Mouse (Mus musculus) heart, embryonic 12.5 days (tissue): ENCODE data around the gene Mad2l2. TPM values are rescaled to one million over a fixed set of nuclear protein-coding genes. Genes with fewer than 3 reads are reported as not detected.
"Not testable (repeated sequence)": the region's sequence is repeated elsewhere in the genome, so short reads cannot be mapped to it uniquely, and the experiment has no call there.

ENCODE experiments used
- ATAC-seq: fragments of 200-750 bp; cut with Nextera tagmentation; 2 replicates; pipeline ENCODE4 v1.8.0; 2017; ENCODE audit warnings: moderate TSS enrichment, moderate library complexity; ENCODE audit not compliant: insufficient number of reproducible peaks, low FRiP score
- H3K27ac ChIP-seq: fragments of 300-500 bp; sonication (generic); 2 replicates; pipeline ENCODE4 v1.5.1; 2016; ENCODE audit warnings: mild to moderate bottlenecking, moderate library complexity; ENCODE audit not compliant: poor library complexity, severe bottlenecking
- H3K27me3 ChIP-seq: fragments of 300-500 bp; sonication (generic); replicated peaks from 2 replicates; pipeline ENCODE4 v1.6.1; 2016; ENCODE audit warnings: mild to moderate bottlenecking, moderate library complexity
- H3K36me3 ChIP-seq: fragments of 300-500 bp; sonication (generic); 2 replicates; pipeline ENCODE4 v1.6.1; 2016; ENCODE audit warnings: mild to moderate bottlenecking, moderate library complexity
- H3K4me1 ChIP-seq: fragments of 300-500 bp; sonication (generic); replicated peaks from 2 replicates; pipeline ENCODE4 v1.6.1; 2016; ENCODE audit warnings: mild to moderate bottlenecking
- H3K4me2 ChIP-seq: fragments of 300-500 bp; sonication (generic); 2 replicates; pipeline ENCODE4 v1.6.1; 2016; ENCODE audit warnings: mild to moderate bottlenecking, moderate library complexity
- H3K4me3 ChIP-seq: fragments of 300-500 bp; sonication (generic); 2 replicates; pipeline ENCODE4 v1.5.1; 2016; ENCODE audit warnings: mild to moderate bottlenecking
- H3K9ac ChIP-seq: fragments of 300-500 bp; sonication (generic); 2 replicates; pipeline ENCODE4 v1.6.1; 2016; ENCODE audit warnings: mild to moderate bottlenecking, moderate library complexity
- H3K9me3 ChIP-seq: fragments of 300-500 bp; sonication (generic); replicated peaks from 2 replicates; pipeline ENCODE4 v1.6.1; 2016; ENCODE audit warnings: mild to moderate bottlenecking, moderate library complexity
- WGBS: fragments of 180-500 bp; shearing (Covaris S2); methylation state at CpG from one replicate; pipeline ENCODE4 v1.1.7; 2016; 5-methylcytosine and 5-hydroxymethylcytosine counted together
- polyA plus RNA-seq: library from polyadenylated mRNA; unstranded; fragments of >200 nt; fragmentation: Nextera tagmentation; extraction: Ambion mirVana; gene quantifications from 2 replicates; pipeline ENCODE4 v1.2.1, GENCODE M21; 2016

The Mad2l2 gene
- polyA plus RNA-seq, 1 experiment from 2014 or later, result 39.3 TPM

GRCm38 (mm10) chr4:148109215-148109614 is 21.0 kb upstream of the Mad2l2 start:
- ATAC-seq, result 0 out of 2 replicates have a peak, but pooled peaks have one; percentile 10
- Histone ChIP-seq H3K9me3 (no peaks in the 10 kb centered on the region), H3K27me3 (0 out of 2 replicates have a peak, but pooled peaks cover 15% of the 10 kb centered on the region), H3K27ac (no peak overlapping the region), H3K36me3 (no peaks in the 10 kb centered on the region), H3K4me1 (peaks cover 30% of the 10 kb centered on the region), H3K4me3 (no peak overlapping the region), H3K4me2 (no peak overlapping the region), H3K9ac (no peak overlapping the region)
- 35% methylated on average over 5 of the region's 5 CpGs for WGBS

GRCm38 (mm10) chr4:148112519-148112918 is 17.7 kb upstream of the Mad2l2 start:
- Histone ChIP-seq H3K27ac (no peak overlapping the region), H3K36me3 (no peaks in the 10 kb centered on the region), H3K9ac (no peak overlapping the region), H3K4me1 (peaks cover 32% of the 10 kb centered on the region), H3K4me3 (no peak overlapping the region), H3K4me2 (no peak overlapping the region), H3K27me3 (0 out of 2 replicates have a peak, but pooled peaks cover 17% of the 10 kb centered on the region), H3K9me3 (peaks cover 4% of the 10 kb centered on the region; the same call in 1 of the 2 replicates)
- WGBS, result 80% methylated on average over 12 of the region's 12 CpGs
- no peak for ATAC-seq

DNA sequence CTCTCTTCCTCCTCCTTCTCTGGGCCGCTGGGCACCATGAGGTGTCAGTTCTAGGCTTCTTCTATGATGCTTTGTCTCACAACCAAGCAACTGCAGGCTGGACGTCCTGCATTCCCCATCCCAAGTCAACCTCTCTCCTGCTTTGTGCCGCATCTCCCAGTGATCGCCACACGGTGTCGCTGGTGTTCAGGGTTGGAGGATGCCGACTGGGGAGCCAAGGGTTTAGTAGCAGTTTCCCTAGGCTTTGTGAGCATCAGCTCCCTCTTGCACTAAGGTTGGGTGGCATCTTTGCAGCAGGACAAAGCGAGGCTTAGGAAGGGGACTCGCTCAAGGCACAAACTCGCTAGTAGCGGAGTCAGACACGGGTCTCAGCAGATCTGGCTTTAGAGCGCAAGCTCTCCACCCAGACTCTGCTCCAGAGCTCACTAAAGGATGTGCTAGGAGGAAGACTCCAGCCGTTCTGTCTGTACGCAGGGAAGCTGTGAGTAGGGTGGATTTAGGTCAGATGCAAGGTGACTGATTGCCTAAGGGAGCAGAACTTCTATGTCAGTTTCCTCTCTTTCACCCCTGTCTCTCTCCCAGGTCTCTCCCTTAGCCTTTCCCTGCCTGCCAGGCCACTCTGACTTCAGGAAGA is 15.3 kb upstream of the Mad2l2 start:
- H3K27ac ChIP-seq, result no peak overlapping the region
- ATAC-seq, result peak; percentile 40; the same call in 1 of the 2 replicates
- H3K4me1 ChIP-seq, result peaks cover 11% of the 10 kb centered on the region; the same call in 1 of the 2 replicates
- 0 out of 2 replicates have a peak, but pooled peaks cover 21% of the 10 kb centered on the region for H3K27me3 ChIP-seq
- H3K4me3 ChIP-seq, result no peak overlapping the region
- H3K9ac ChIP-seq, result no peak overlapping the region
- H3K36me3 ChIP-seq, result no peaks in the 10 kb centered on the region
- H3K9me3 ChIP-seq, result peaks cover 4% of the 10 kb centered on the region; the same call in 1 of the 2 replicates
- WGBS, result 4% methylated on average over 15 of the region's 15 CpGs
- H3K4me2 ChIP-seq, result peak overlapping the region; percentile 16

DNA sequence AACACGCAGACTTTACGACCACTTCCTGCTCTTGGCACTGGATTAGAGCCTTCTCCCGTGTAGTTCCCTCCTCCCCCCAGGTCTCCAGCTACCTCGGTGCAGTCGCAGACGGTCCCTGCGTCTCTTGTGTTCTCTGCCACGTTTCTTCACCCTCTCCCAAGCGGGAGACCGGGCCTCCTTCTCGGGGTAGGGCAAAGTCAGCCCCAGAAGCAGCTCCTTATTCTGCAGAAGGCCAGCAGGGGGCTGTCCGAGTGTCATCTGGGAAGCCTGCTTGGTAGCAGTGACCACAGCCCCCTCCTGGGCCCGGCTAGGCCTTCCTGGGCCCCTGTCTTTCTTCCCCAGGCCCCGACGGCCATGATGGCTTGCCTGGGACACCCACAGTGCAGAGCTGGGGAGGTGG is 14.7 kb upstream of the Mad2l2 start:
- ATAC-seq, result no peak
- H3K36me3 ChIP-seq, result no peaks in the 10 kb centered on the region
- no peak overlapping the region for H3K4me3 ChIP-seq
- H3K9me3 ChIP-seq, result peaks cover 4% of the 10 kb centered on the region; the same call in 1 of the 2 replicates
- H3K9ac ChIP-seq, result 0 out of 2 replicates have a peak overlapping the region, but pooled peaks have one; percentile 50
- H3K4me2 ChIP-seq, result peak overlapping the region; percentile 16
- H3K4me1 ChIP-seq, result peaks cover 11% of the 10 kb centered on the region; the same call in 1 of the 2 replicates
- WGBS, result 4% methylated on average over 15 of the region's 15 CpGs
- no peak overlapping the region for H3K27ac ChIP-seq
- 0 out of 2 replicates have a peak, but pooled peaks cover 21% of the 10 kb centered on the region for H3K27me3 ChIP-seq

DNA sequence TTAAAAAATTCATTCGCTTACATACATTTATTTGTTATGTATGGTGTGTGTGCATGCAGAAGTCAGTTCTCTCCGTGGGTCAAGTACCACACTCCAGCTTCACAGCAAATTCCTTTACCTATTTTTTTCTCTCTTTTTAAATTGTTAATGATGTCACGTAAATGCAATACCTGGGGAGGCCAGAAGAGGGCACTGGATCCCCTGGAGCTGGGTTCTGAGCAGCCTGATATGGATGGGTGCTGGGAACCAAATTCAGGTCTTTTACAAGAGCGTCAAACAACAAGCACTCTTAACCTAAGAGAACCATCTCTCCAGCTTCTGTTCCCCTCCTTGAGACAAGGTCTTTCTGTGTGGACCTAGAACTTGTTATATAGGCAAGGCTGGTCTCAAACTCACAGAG is 13.5 kb upstream of the Mad2l2 start:
- Histone ChIP-seq H3K4me1 (peaks cover 11% of the 10 kb centered on the region; the same call in 1 of the 2 replicates), H3K4me2 (no peak overlapping the region), H3K9me3 (peaks cover 4% of the 10 kb centered on the region; the same call in 1 of the 2 replicates), H3K9ac (no peak overlapping the region), H3K36me3 (no peaks in the 10 kb centered on the region), H3K4me3 (no peak overlapping the region), H3K27ac (no peak overlapping the region), H3K27me3 (0 out of 2 replicates have a peak, but pooled peaks cover 32% of the 10 kb centered on the region)
- 71% methylated on average over 4 of the region's 4 CpGs for WGBS
- ATAC-seq, result no peak

DNA sequence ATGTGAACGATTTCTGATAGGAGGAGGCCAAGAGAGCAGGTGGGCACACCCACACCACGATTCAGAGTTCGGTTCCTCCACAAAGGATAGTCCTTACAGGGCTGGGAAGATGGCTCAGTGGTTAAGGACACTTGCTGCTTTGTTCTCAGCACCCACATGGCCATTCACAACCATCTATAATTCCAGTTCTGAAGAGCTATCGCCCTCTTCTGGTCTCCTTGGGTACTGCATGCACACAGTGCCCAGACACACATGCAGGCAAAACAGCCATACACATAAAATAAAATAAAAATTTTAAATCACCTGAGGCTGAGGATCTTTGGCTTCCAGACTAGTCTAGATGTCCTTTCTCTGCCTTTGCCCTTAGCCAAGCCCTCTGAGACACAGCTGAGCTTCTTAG is 12.8 kb upstream of the Mad2l2 start:
- H3K4me1 ChIP-seq, result peaks cover 11% of the 10 kb centered on the region; the same call in 1 of the 2 replicates
- no peak overlapping the region for H3K27ac ChIP-seq
- H3K9me3 ChIP-seq, result peaks cover 4% of the 10 kb centered on the region; the same call in 1 of the 2 replicates
- WGBS, result 77% methylated on average over 4 of the region's 4 CpGs
- no peak overlapping the region for H3K4me2 ChIP-seq
- 0 out of 2 replicates have a peak, but pooled peaks cover 32% of the 10 kb centered on the region for H3K27me3 ChIP-seq
- no peak overlapping the region for H3K4me3 ChIP-seq
- H3K36me3 ChIP-seq, result no peaks in the 10 kb centered on the region
- no peak overlapping the region for H3K9ac ChIP-seq
- no peak for ATAC-seq

- WGBS, result 79% methylated on average over 9 of the region's 9 CpGs
- H3K9ac ChIP-seq, H3K27ac ChIP-seq, ATAC-seq, H3K36me3 ChIP-seq, H3K9me3 ChIP-seq, H3K4me2 ChIP-seq, H3K4me3 ChIP-seq: not testable (repeated sequence)
- peaks cover 11% of the 10 kb centered on the region; the same call in 1 of the 2 replicates for H3K4me1 ChIP-seq
- peaks cover 43% of the 10 kb centered on the region; the same call in 1 of the 2 replicates for H3K27me3 ChIP-seq
Measured at GRCm38 (mm10) chr4:148119578-148119977, 10.6 kb upstream of the Mad2l2 start.

DNA sequence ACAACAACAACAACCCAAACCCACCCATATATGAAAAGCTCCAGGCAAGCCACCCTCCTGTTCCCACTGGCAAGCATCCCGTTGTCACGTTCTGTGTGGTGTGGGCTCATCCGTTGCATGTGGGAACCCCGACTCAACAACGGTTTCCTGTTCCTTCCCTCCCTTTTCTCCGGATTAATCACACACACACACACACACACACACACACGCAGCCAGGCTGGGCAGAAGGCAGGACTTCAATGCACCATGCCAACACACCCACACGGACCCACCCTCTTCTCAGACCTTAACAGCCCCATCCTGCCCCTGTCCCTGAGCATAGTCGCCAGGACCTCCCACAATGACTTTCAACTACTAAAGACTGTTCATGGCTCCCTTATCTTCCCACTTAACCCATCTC is 9.6 kb upstream of the Mad2l2 start:
- Histone ChIP-seq H3K4me3 (no peak overlapping the region), H3K27me3 (peaks cover 49% of the 10 kb centered on the region; the same call in 1 of the 2 replicates), H3K4me1 (peaks cover 3% of the 10 kb centered on the region; the same call in 1 of the 2 replicates), H3K9me3 (peaks cover 4% of the 10 kb centered on the region; the same call in 1 of the 2 replicates), H3K4me2 (no peak overlapping the region), H3K36me3 (no peaks in the 10 kb centered on the region), H3K27ac (no peak overlapping the region), H3K9ac (no peak overlapping the region)
- ATAC-seq, result no peak
- 72% methylated on average over 9 of the region's 9 CpGs for WGBS

DNA sequence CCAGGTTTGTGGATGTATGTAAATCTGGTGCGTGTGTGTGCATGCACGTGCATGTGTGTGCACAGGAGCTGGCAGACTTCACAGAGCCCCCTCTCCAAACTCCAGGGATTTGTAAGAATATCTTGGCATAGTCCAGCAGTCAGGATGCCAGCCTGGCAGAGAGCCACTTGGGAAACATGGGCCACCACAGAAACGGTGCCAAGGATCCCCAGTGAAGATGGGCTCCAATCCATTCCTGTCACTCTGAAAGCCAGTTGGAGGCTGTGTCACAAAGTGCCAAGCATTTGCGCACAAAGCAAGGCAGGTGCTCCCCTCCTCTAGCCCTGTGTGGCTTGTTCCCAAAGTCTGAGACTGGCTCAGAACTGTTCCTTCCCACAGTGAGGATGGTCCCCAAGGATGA is 8.8 kb upstream of the Mad2l2 start:
- no peaks in the 10 kb centered on the region for H3K4me1 ChIP-seq
- H3K27me3 ChIP-seq, result peaks cover 53% of the 10 kb centered on the region; the same call in 1 of the 2 replicates
- H3K9ac ChIP-seq, result no peak overlapping the region
- peaks cover 4% of the 10 kb centered on the region; the same call in 1 of the 2 replicates for H3K9me3 ChIP-seq
- H3K36me3 ChIP-seq, result no peaks in the 10 kb centered on the region
- no peak overlapping the region for H3K4me2 ChIP-seq
- H3K27ac ChIP-seq, result no peak overlapping the region
- WGBS, result 81% methylated on average over 4 of the region's 4 CpGs
- no peak for ATAC-seq
- H3K4me3 ChIP-seq, result no peak overlapping the region

DNA sequence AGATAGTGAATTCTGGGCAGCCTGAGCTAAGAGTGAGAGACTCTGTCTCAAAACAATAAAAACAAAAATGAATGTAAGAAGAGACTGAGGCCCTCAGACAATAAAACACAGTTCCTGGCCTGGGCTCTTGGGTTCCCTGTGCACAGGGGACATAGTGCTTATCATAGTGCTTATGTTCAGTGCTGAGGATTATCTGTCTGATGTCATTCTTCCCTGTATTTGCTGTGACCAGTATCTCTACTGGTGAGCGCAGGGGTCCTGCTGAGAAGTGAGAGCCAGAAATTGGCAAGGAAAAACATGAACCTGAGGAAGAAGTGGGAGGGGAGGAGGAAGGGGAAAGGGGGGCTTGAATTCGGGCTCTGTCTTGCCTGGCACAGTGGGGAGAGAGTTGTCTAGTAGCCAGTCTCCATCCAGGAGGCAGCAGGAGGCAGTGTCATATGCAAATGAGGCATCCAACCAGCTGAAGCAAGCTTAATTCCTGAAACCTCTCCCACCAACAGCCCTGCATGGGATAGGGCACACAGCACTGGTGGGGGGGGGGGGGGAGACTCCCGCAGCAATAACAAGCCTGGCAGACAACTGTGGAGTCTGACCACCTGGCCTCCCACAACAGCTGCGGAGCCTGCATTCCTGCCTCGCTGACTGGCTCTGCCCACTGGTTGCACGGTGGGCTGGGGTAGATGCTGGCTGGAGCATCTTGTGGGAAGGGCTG is 8.0 kb upstream of the Mad2l2 start:
- Histone ChIP-seq H3K9me3 (peaks cover 4% of the 10 kb centered on the region; the same call in 1 of the 2 replicates), H3K4me3 (no peak overlapping the region), H3K27ac (no peak overlapping the region), H3K27me3 (peaks cover 61% of the 10 kb centered on the region), H3K4me2 (no peak overlapping the region), H3K9ac (no peak overlapping the region), H3K4me1 (no peaks in the 10 kb centered on the region), H3K36me3 (no peaks in the 10 kb centered on the region)
- 15% methylated on average over 6 of the region's 6 CpGs for WGBS
- ATAC-seq, result no peak

DNA sequence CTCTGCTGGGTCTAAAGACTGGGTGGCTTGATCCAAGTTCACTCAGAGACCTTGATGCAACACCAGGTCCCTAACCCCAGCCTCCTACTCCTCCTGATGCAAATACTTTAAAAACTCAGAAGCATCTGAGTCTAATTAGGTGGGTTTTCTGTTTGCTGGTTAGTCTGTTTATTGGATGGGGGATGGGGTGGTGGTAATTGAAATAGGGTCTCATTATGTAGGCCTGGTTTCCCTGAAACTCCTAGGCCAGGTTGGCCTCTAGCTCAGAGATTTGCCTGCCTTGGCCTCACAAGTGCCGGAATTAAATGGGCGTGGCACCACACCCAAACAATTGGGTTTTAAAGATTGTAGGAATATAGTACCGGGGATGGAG is 7.5 kb upstream of the Mad2l2 start:
- Histone ChIP-seq H3K9ac (no peak overlapping the region), H3K27ac (no peak overlapping the region), H3K4me3 (no peak overlapping the region), H3K27me3 (peaks cover 61% of the 10 kb centered on the region), H3K9me3 (no peaks in the 10 kb centered on the region), H3K4me2 (no peak overlapping the region), H3K4me1 (no peaks in the 10 kb centered on the region), H3K36me3 (no peaks in the 10 kb centered on the region)
- WGBS, result 66% methylated on average over 3 of the region's 3 CpGs
- ATAC-seq, result no peak
